Mouse (Mus musculus) forebrain, embryonic 13.5 days (tissue): ENCODE measurements around the gene Tsga10. TPM values are rescaled to one million over a fixed set of nuclear protein-coding genes. Genes with fewer than 3 reads are reported as not detected.

Source experiments
- ATAC-seq: fragments of 200-750 bp; cut with Nextera tagmentation; 2 replicates; pipeline ENCODE4 v1.8.0; 2017
- H3K27ac ChIP-seq: fragments of 300-500 bp; sonication (generic); 2 replicates; pipeline ENCODE4 v1.5.1; 2015; ENCODE audit warnings: inconsistent platforms, mild to moderate bottlenecking, moderate library complexity
- H3K27me3 ChIP-seq: fragments of 300-500 bp; sonication (generic); 2 replicates; pipeline ENCODE4 v1.6.1; 2015; ENCODE audit warnings: mild to moderate bottlenecking, inconsistent platforms
- H3K36me3 ChIP-seq: fragments of 300-500 bp; sonication (generic); 2 replicates; pipeline ENCODE4 v1.6.1; 2015; ENCODE audit warnings: mild to moderate bottlenecking, inconsistent platforms; ENCODE audit not compliant: poor library complexity, severe bottlenecking
- H3K4me1 ChIP-seq: fragments of 300-500 bp; sonication (generic); 2 replicates; pipeline ENCODE4 v1.6.1; 2015; ENCODE audit warnings: inconsistent platforms
- H3K4me2 ChIP-seq: fragments of 300-500 bp; sonication (generic); 2 replicates; pipeline ENCODE4 v1.6.1; 2015; ENCODE audit warnings: inconsistent platforms, mild to moderate bottlenecking, moderate library complexity
- H3K4me3 ChIP-seq: fragments of 300-500 bp; sonication (generic); 2 replicates; pipeline ENCODE4 v1.5.1; 2015; ENCODE audit warnings: mild to moderate bottlenecking, inconsistent platforms
- H3K9ac ChIP-seq: fragments of 300-500 bp; sonication (generic); 2 replicates; pipeline ENCODE4 v1.6.1; 2015; ENCODE audit warnings: mild to moderate bottlenecking, inconsistent platforms
- H3K9me3 ChIP-seq: fragments of 300-500 bp; sonication (generic); replicated peaks from 2 replicates; pipeline ENCODE4 v1.6.1; 2016; ENCODE audit warnings: inconsistent platforms
- WGBS: fragments of 180-500 bp; shearing (Covaris S2); methylation state at CpG from one replicate; pipeline ENCODE4 v1.1.7; 2015; 5-methylcytosine and 5-hydroxymethylcytosine counted together
- polyA plus RNA-seq: library from polyadenylated mRNA; unstranded; fragments of >200 nt; fragmentation: Nextera tagmentation; extraction: Ambion mirVana; gene quantifications from 2 replicates; pipeline ENCODE4 v1.2.1, GENCODE M21; 2015

The Tsga10 gene
- polyA plus RNA-seq, 1 experiment from 2014 or later = 21.3 TPM

DNA sequence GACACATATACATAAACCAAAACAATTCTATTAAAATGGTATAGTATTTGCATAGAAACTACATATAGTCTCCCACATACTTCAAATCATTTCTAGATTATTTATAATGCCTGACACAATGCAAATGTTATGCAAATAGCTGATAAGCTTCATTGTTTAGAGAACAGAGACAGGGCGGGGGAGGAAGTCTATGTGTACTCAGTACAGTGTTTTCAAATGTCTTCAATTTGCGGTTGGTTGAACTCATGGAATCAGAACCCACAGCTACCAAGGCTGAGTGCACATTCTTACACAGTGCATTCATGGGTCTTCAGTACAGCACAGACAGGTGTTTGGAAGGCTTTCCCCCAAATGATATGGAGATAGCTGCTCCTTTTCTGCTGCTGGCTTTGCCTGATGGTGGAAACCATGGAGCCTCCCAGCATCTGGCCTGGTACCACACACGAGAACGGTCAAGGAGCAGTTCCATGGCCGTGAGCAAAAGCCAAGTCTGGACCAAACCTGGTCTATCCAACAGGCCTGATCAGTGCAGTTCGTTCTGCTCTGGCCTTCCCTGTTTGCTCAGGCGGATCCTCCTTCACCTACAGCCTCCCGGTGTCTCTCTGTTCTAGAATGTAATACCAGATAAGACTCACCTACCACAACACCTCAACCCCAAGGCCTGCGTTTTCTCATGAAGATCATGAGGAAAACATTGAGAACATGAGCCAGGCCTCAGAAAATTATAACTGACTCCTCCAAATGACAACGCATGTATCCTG is 154.5 kb downstream of the Tsga10 start:
- no peak overlapping the region for H3K27ac ChIP-seq
- WGBS = 93% methylated on average over 10 of the region's 10 CpGs
- no peak overlapping the region for H3K9ac ChIP-seq
- H3K4me1 ChIP-seq = no peaks in the 10 kb centered on the region
- no peaks in the 10 kb centered on the region for H3K27me3 ChIP-seq
- H3K36me3 ChIP-seq = no peaks in the 10 kb centered on the region
- H3K9me3 ChIP-seq = no peaks in the 10 kb centered on the region
- no peak for ATAC-seq
- H3K4me2 ChIP-seq = no peak overlapping the region
- no peak overlapping the region for H3K4me3 ChIP-seq

DNA sequence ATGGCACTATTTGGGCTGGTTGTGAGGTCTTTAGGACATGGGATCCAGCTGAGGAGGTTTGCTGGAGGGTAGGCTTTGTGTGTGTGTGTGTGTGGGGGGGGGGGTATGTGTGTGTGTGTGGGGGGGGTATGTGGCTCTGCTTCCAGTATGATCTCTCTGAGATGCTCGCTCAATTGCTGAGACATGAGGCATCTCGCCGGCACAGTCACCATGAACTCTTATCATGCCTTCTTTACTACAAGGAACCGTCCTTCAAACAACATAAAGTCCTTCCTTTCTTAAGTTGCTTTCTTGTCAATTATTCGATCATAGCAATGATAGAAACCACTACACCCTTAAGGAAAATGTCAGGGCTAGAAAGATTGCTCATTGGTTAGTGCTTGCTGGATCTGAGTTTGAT is 155.1 kb downstream of the Tsga10 start:
- H3K27ac ChIP-seq = no peak overlapping the region
- H3K9me3 ChIP-seq = no peaks in the 10 kb centered on the region
- no peak overlapping the region for H3K9ac ChIP-seq
- H3K27me3 ChIP-seq = no peaks in the 10 kb centered on the region
- H3K4me3 ChIP-seq = no peak overlapping the region
- no peak overlapping the region for H3K4me2 ChIP-seq
- no peak for ATAC-seq
- 89% methylated on average over 5 of the region's 5 CpGs for WGBS
- H3K36me3 ChIP-seq = no peaks in the 10 kb centered on the region
- H3K4me1 ChIP-seq = no peaks in the 10 kb centered on the region

DNA sequence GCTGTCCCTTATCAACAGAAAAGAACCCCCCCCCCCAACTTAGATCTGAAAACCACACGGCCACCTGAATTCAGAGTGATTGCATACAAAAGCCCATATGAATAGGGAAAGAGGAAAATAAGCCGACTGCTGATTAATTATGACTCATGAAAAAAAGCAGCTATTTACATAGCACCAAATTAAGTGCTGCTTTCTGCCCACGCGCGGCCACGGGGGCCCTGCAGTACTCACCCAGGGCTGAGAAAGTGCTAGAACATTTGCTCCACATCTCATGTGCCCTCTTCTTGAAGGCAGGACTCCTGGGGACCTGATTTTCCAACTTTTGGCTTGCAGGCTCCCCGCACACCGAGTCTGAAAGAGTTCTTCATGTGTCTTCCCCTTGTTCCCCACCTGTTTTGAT is 156.5 kb downstream of the Tsga10 start:
- WGBS = 76% methylated on average over 8 of the region's 8 CpGs
- no peak for ATAC-seq

DNA sequence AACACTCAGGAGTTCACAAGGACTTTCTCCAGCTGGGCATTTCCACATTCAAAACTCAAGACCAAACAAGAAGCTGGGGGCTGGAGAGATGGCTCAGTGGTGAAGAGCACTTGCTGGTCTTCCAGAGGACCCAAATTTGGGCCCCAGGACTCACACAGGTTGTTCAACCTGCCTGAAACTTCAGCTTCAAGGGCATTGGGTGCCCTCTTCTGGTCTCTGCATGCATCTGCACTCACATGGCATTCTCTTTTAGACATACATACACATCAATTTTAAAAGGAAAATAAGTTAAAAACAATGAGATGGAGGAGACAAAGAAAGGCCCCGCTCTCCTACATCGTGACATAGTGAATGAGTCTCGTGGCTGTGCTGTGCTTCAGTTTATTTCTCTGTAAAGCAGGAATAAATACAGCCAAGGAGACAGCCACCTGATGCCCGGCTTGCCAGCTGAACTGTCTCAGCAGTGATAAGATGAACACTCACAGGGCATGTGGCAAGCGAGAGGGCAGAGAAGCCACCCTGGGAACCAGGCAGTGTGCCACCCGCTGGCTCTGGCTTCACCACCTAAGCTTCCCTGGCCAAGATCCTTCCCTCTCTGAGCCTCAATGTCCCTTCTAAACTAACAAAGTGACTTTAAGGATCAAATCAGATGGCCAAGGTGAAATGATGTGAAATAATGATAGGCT is 157.8 kb downstream of the Tsga10 start:
- Histone ChIP-seq H3K4me3 (no peak overlapping the region), H3K36me3 (no peaks in the 10 kb centered on the region), H3K9ac (no peak overlapping the region), H3K9me3 (peaks cover 4% of the 10 kb centered on the region; the same call in 1 of the 2 replicates), H3K27ac (no peak overlapping the region), H3K4me1 (no peaks in the 10 kb centered on the region), H3K27me3 (no peaks in the 10 kb centered on the region), H3K4me2 (no peak overlapping the region)
- ATAC-seq = no peak
- 93% methylated on average over 6 of the region's 6 CpGs for WGBS

More for the DNA sequence above, 156.5 kb downstream of the Tsga10 start:
- Histone ChIP-seq H3K27me3 (no peaks in the 10 kb centered on the region), H3K9ac (no peak overlapping the region), H3K27ac (no peak overlapping the region), H3K4me1 (no peaks in the 10 kb centered on the region), H3K9me3 (peaks cover 4% of the 10 kb centered on the region; the same call in 1 of the 2 replicates), H3K36me3 (no peaks in the 10 kb centered on the region), H3K4me3 (no peak overlapping the region), H3K4me2 (no peak overlapping the region)

Other genes starting within 250 kb of the Tsga10 start
- gene 2010300C02Rik, start 146.3 kb downstream of the Tsga10 start, polyA plus RNA-seq = 0.62 and 1.4 TPM in 2 replicates
- 7.1 and 8.0 TPM in 2 replicates for gene Lipt1, start 5.3 kb upstream of the Tsga10 start, polyA plus RNA-seq
- gene Mitd1, start 24.0 kb upstream of the Tsga10 start, polyA plus RNA-seq = 17.9 and 19.3 TPM in 2 replicates
- gene Mrpl30, start 24.0 kb upstream of the Tsga10 start, polyA plus RNA-seq = 249 and 253 TPM in 2 replicates
- gene Lyg2, start 50.1 kb upstream of the Tsga10 start, polyA plus RNA-seq = not detected in 2 replicates
- gene Lyg1, start 91.3 kb upstream of the Tsga10 start, polyA plus RNA-seq = not detected in 2 replicates
- gene Txndc9, start 131.5 kb upstream of the Tsga10 start, polyA plus RNA-seq = 162 and 167 TPM in 2 replicates
- 27.7 and 28.9 TPM in 2 replicates for gene Eif5b, start 131.6 kb upstream of the Tsga10 start, polyA plus RNA-seq